Mouse (Mus musculus) liver, embryonic 14.5 days (tissue): ENCODE data around the gene Zfyve19.

Experiments used
- CTCF ChIP-seq: IDR thresholded peaks from 2 replicates; pipeline ENCODE4 v1.5.1; 2016; ENCODE audit warnings: antibody characterized with exemption, low read depth, control low read depth
- EP300 ChIP-seq: IDR thresholded peaks from 2 replicates; pipeline ENCODE4 v1.6.1; 2016; ENCODE audit warnings: antibody characterized with exemption, low read depth

DNA sequence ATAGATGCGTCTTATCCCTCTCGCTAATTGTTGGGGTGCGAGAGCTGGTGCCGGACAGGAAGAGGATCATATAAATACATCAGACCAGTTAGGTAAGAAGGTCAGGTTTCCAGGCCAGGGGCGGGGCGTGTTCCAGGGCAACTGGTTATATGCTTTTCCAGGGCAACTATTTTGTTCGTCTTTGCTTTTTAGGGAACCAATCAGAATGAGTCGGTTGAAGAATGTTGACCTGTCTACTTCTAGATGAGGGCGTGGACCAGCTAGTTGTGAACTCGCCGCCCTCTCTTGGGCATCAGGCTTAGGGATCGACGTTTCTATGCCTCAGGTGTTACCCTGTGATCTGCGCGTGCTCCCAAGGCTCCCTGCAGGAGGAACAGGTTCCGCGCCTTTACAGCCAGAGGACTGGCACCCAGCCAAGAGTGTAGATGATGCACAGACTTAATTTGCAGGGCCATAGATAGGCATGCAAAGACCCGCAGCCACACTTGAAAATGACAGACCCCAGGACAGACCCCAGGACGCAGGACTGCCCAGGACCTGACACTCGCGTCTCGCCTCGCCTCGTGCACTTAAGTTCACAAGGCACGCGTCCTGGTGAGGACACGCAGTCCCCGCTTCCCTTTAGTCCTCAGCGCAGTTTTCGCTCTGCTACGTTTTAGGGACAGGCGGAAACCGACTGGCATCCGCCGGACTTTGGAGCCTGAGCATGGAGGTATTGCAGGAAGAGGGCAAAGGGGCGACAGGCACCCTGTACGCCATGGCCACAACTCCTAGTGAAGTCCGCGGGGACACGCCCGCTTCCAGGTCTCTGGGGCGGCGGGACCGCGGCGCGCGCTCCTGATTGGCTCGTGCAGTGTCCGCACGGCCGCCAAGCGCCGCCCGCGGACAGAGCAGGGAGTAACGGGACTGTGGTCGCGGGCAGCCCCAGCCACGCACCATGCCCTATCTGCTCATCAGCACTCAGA, 41.2 kb upstream of the Zfyve19 start, which contains the start of gene Gchfr:
- peak; percentile 31; the same call in 1 of the 2 replicates for TF ChIP-seq CTCF
- no peak for TF ChIP-seq EP300
